Mouse (Mus musculus) layer of hippocampus, adult 11-12 months (tissue): ENCODE measurements around the gene Cst12.
"Not testable (repeated sequence)": the region's sequence is repeated elsewhere in the genome, so short reads cannot be mapped to it uniquely, and the experiment has no call there.

Experiments
- DNase-seq: peaks from one replicate; pipeline ENCODE4 v3.0.0; 2022; ENCODE audit warnings: low spot score

Gene Cst12

GRCm38 (mm10) chr2:148789142-148789541, at the start of gene Cst12:
Gene Cst12, plus strand, starts transcription at chr2:148789361.
- peak; percentile 10 for DNase-seq

GRCm38 (mm10) chr2:148743001-148743400, 46.2 kb upstream of the Cst12 start:
- peak; percentile 33 for DNase-seq

GRCm38 (mm10) chr2:148743846-148744407, 45.2 kb upstream of the Cst12 start:
- no peak for DNase-seq

DNA sequence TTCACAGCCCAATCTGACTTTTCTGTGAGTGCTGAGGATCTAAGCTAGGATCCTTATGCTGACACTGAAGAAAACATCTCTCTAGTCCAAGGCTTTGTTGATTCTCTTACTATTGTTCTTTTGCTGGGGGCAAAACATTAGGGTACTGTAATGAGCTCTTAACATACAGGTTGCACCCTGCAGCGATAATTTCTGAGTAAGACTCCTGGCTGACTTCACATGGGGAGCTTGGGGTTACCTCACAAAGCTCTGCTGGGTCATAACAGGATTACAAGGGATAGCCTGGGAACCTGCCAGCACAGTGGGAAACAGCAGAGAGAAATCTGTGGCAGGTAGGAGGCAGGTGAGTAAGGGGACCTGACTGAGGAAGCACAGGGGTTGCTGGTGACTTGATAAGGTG, 39.1 kb upstream of the Cst12 start, which contains the start of gene Cstl1:
Gene Cstl1 (plus strand): TSS at position 301 of the 400 bp plus-strand sequence.
- no peak for DNase-seq

DNA sequence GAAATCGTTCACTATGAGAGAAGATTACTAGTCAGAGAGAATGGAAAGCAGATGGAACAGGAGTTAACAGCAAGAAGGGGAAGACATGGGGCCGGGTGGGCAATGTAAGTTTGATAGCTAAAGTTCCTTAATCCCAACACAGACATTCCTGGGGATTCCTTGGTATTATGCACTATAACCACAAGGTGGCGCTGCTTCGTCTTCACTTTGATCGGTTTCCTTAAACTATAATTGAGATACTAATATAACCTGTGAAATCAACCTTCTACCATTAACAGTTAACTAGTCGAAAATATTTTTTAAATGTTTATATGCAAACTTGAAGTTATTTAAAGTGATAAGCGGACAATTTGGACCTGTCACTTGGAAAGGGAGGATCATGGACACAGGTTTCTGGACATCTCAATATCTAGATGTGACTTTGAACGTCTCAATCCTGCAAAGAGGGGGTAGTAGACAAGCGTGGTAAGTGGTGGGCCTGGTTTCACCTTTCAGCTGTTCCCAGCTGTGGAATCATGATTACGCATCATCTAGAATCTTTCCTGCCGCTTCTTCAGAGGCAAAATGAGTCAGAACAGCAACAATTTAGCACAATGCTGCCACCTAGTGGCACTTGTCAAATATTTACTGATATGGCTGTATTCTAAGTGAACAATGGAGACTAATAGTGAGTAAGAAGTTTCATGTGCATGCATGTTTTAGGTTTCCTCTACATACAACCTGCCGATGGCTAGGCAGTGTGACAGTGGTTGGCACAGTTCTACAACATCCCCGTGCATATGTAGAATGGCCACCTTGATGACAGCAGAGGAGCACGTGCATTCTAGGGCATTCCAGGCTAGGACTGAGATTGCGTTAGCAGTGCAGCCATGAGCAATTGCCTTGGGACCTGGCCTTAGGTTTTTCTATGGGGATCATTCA, 37.0 kb upstream of the Cst12 start:
- DNase-seq = peak; percentile 78

DNA sequence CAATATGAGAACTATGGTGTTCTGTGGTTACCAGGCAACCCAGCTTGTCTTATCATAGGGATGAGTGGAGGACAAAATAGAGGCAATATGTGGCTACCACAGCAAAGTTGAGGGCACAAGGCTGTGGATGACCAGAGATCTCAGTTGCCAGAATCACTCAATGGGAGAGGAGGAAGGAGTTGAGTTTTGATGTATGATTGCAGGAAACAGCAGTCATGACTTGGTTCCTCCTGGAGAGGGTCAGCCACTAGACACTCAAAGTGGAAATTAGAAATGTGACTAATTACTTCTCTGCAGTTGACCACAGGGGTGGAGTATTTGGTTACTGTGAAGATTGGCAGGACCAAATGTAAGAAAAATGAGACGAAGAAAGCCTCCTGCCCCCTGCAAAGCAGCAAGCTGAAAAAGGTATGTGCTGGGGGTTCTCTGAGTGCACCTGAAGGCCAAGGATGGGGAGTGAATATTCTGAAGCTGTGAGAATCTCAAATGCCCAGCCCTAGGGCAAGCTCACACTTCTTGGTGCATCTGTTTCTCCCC, 34.8 kb upstream of the Cst12 start:
- DNase-seq = no peak

DNA sequence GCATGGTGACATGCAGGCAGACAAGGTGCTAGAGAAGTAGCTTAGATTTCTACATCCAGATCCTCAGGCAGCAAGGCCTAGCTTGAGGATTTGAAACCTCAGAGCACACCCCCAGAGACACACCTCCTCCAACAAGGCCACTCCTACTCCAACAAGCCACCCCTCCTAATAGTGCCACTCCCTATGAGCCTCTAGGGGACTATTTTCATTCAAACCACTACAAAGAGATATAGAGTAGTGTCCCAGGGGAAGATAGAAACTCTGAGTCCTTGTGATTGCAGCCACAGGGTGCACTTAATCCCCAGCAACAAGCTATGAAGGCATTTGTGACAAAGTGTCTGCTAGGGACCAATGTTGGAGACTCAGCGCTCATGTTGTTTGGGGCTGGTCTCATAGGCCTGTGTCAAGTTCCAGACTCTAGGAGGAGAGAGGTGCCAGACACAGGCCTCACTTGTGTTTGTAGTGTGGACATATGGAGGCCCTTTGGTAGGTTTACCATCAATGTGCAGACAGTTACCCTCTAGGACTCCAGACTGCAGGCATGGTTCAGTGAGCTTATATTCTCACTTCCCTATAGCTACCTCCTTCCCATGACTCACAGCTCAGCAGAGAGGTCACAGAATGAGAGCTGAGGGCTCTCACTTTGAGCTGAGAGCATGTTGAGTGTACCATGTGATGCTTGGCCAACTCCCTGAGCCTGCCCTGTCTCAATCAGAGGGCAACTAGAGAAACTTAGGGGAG, 25.3 kb upstream of the Cst12 start:
- no peak for DNase-seq

GRCm38 (mm10) chr2:148771397-148771796, 17.8 kb upstream of the Cst12 start, which contains the start of gene Cst11:
Gene Cst11, minus strand, starts transcription at chr2:148771497.
- DNase-seq = not testable (repeated sequence)

DNA sequence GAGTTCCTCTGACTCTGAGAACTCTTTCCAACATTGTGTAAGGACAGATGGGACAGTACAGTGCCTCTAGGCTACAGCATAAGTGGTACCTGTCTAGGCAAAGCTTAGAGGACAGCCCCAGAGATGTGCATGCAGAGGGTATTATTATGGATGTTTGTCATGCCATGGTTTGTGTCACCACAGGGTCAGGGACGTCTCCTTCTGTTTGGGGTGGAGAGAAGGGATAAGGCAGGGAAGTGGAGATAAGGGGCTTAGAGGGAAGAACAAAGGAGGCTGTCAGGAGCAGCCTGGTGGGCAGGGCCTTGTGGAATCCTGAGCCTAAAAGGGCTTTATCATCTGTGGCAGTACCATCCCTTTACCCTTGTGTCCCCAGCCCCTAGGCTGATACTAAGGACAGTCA, 7.5 kb upstream of the Cst12 start, which contains the start of gene 8030411F24Rik:
Gene 8030411F24Rik (plus strand): TSS at position 301 of the 400 bp plus-strand sequence.
- no peak for DNase-seq

- no peak for DNase-seq
These were observed 9.3 kb downstream of the Cst12 start, which contains the start of gene Cst8 for GRCm38 (mm10) chr2:148798485-148798884. Gene Cst8, plus strand, starts transcription at chr2:148798785.

GRCm38 (mm10) chr2:148801491-148801921, 12.3 kb downstream of the Cst12 start:
- no peak for DNase-seq

- no peak for DNase-seq
These were observed 17.5 kb downstream of the Cst12 start for GRCm38 (mm10) chr2:148806696-148807095.

DNA sequence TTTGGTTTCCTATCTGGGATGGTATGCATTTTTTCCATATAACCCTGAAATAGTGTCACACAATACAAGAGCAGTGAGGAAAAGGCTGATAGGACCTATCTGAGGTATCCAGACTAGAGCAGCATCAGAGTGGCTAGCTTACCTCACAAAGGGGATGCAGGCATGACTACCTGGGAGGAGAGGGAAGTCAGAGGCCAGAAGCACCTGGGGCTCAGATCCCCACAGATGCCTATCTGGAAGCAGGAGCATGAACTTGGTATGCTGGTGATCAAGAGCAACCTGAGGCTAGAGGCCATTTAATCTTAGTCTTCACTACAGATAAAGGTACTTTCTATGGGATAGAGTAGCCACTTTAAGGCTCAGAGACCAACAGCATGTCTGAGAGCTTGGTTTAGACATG, 30.7 kb downstream of the Cst12 start, which contains the start of gene Cst13:
Gene Cst13 (plus strand): TSS at position 173 of the 400 bp plus-strand sequence.
- no peak for DNase-seq

- no peak for DNase-seq
These were observed 36.8 kb downstream of the Cst12 start for GRCm38 (mm10) chr2:148825986-148826385.

- DNase-seq = no peak
These were observed 45.8 kb downstream of the Cst12 start, which contains the start of gene Cst9 for GRCm38 (mm10) chr2:148834912-148835311. Gene Cst9, plus strand, starts transcription at chr2:148835147.

DNA sequence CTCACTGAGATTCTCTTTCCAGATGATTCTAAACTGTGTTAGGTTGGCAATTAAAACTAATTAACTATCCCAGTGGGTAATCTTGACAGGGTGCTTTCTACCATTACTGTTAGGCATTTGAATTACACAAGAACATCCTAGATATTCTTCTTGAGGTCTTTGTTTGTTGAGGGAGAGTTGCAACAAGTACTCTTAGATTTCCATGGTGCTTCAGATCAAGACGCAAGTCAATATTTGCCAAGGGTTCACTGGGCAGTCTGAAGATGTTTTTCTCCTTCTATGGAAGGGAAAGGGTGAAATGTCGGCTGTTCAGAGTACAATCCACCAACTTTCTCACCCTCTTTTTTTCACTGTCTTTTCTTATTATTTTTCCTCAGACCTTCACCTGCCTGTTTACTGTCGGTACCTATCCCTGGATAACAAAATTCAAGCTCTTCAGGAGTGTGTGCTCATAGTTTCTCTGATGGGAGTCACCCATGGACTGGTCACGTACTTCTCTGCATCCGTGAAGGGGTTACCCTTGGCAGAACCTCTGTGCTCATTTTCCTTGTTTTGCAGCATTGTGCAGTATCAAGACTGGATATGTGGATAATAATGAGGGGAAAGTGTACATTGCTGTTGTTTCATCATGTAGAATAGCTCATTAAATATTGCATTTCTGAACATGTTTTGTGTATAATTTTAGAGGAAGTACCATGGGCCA, 49.1 kb downstream of the Cst12 start:
- DNase-seq = no peak

- no peak for DNase-seq
These were observed 50.1 kb downstream of the Cst12 start for GRCm38 (mm10) chr2:148839224-148839623.
